Mouse (Mus musculus) left cerebral cortex, adult 8-10 months (tissue): ENCODE data around the gene Lamc1. TPM values are rescaled to one million over a fixed set of nuclear protein-coding genes. Genes with fewer than 3 reads are reported as not detected.
A peak's percentile ranks its signal among the peaks of the same experiment; 100 is the strongest.

Experiments used
- DNase-seq, 2 experiments: peaks; one replicate each; pipeline ENCODE4 v3.0.0; 2022; ENCODE audit warnings: low spot score in 2 of 2
- total RNA-seq, 4 experiments: library from RNA; stranded (reverse); gene quantifications; 2 replicates each; pipeline ENCODE4 v1.2.4; 2022

The Lamc1 gene
- total RNA-seq, 4 experiments from 2014 or later = 23.8 to 28.5 (median 27.2) TPM

GRCm38 (mm10) chr1:153192379-153192778, 140.2 kb downstream of the Lamc1 start:
- DNase-seq = no peak

- DNase-seq = no peak
These were observed 140.7 kb downstream of the Lamc1 start for GRCm38 (mm10) chr1:153191943-153192329.

DNA sequence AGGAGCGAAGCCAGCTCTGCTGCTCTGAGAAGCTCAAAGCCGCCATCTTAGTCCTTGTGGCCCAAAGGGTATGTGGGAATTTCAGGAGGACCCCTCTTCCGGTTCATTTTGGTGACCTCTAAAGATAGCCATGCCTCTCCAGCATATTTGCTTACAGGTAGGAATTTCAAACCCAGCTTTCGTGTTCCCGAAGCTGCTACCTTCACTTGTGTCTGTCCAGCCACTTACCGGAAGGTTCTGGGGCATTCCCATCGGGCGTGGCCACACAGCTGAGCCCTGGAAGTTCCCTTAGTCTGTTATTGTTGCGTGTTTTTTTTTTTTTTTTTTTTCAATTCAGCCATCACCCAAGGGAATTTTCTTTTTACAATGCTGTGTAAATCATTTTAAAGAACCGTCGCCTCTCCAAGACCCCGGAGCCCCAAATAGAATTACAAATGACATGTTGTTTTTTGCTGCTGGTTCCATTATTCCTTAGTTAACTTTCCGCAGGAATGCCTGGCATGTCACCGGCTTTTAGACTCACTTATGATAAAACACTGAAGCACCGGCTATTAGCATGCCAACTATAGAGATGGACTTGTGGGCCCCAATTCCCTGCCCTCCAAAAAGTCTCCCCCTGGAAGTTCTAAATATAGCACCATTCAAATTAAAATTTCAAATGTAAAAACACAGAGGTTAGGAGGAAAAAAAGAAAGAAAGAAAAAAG, 141.2 kb downstream of the Lamc1 start:
- DNase-seq = no peak

DNA sequence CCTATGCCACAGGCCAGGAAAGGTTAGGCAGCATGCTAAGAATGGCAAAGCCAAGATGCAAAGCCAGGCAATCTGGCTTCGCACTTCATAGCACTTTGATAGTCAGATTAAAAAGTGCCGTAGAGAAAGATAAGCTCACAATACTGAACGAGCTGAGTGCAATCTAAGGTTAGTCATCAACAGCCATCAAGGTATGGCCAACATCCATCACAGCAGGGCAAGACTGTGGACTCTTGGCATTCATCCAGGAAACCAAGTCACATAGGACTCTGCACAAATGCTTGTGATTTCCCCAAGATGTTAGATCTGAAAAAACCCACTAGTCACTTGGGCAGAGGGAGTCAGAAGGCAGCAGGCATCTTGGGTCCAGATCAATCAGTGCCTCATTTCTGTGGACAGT, 144.5 kb downstream of the Lamc1 start:
- DNase-seq = no peak

- DNase-seq = peak in 1 of 2 experiments; percentile 12
These were observed 146.5 kb downstream of the Lamc1 start, which contains the start of gene Lamc2 for GRCm38 (mm10) chr1:153185828-153186803. Lamc2 (minus strand) TSS chr1:153186447.

GRCm38 (mm10) chr1:153180586-153181289, 151.8 kb downstream of the Lamc1 start:
- peak; percentile 15 to 85 for DNase-seq

DNA sequence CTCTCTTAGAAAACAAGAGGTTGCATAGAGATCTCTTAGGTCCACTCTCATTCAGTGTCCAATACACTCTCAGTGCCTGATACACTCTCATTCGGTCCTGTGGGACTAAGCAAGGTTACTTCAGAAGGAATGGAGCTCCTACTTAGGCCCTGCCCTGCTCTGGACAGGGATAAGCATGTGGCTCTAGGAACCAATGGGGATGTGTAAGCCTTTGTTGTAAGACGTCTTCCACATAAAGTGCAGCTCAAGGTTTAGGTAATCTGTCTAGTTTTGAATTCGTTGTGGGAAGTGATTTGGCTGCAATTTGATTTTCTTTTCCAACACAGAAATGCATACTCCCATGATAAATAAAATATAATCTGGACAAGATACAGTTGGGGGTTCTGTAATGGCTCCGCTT, 152.4 kb downstream of the Lamc1 start:
- DNase-seq = no peak

DNA sequence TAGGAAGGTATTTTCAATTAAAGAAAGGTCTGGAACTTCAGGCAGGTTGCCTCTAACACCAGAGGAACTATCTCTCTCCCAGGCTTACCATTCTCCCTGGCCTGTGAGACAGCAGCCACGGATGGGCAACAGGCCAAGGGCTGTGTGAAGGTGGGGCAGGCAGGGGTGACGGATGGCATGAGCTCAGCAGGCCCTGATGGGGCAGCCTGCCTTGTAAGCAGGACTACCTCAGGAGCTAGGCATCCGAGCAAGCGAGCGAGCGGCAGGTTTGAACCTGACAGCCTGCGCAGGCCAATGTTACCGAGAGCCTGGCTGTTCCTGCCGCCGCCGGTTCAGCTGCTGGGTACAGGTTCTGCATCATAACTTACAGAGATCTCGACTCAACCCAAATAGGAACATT, 157.8 kb downstream of the Lamc1 start:
- DNase-seq = no peak

DNA sequence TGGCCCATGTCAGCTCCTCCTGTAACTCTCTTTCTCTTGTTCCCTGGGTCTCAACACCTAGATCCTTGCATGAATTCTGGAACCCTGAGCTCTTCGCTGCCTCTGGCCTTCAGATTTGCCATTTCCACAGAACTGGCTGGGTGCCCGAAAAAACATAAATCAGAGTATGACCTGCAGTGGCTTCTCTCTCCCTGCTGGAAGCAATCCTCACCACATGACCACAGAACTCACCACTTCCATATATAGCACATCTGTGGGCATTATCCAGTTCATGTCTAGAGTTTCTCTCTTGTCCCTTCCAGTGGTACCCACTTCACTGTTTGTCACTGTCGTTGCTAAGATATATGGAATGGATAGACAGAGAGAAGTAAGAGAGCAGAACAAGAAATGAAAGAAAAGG, 159.3 kb downstream of the Lamc1 start:
- DNase-seq = no peak

- DNase-seq = no peak
These were observed 160.3 kb downstream of the Lamc1 start for GRCm38 (mm10) chr1:153172291-153172731.

DNA sequence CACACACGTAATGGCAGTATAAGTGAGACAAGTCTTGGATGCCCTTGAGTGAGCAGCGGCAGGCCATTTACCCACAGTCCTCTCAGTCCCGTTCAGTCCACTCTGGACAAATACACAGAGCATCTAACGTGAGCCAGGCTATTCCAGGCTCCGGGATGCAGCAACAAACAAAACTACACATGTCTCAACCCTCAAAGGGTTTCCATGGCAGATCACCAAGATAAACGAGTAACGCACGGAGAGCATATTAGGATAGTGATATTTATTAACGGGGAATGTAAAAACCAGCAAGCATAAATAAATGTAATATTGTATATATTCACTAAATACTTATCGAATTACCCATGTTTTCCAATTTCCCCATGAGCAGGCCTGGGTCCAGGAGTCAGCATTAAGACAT, 161.6 kb downstream of the Lamc1 start:
- DNase-seq = no peak

Other genes starting within 250 kb of the Lamc1 start
- gene Lamc2, start 146.3 kb downstream of the Lamc1 start, total RNA-seq = 10 to 100 TPM in 1 of 4 experiments, 1 to 10 TPM in 3; 8.3 to 10.1 (median 8.7) TPM
- 1 to 10 TPM; 3.4 to 3.9 (median 3.8) TPM for gene Shcbp1l, start 92.4 kb upstream of the Lamc1 start, total RNA-seq
- gene Dhx9, start 154.9 kb upstream of the Lamc1 start, total RNA-seq = 100 to 1,000 TPM in 1 of 4 experiments, 10 to 100 TPM in 3; 90.2 to 100 (median 92.8) TPM
- 1 to 10 TPM; 5.1 to 7.2 (median 6.2) TPM for gene Npl, start 217.3 kb upstream of the Lamc1 start, total RNA-seq